21 mouse cellular contexts compared by ENCODE assay signal in genomic region chr9:21246342-21246741, GRCm38 (mm10). TPM values are rescaled to one million over a fixed set of nuclear protein-coding genes. Genes with fewer than 3 reads are reported as not detected.
A peak's percentile ranks its signal among the peaks of the same experiment; 100 is the strongest.
DNase-seq lines count a peak whose midpoint lies in the region; ATAC-seq and TF ChIP-seq lines count a peak whose summit lies in the region.
"Had no signal": no experiment of that assay in that cellular context is flagged by ENCODE, and none has a peak within 500 bp of the region (broad histone marks: within the 10 kb centered on the region; RNA-seq: fewer than 3 reads in every experiment).

No protein-coding gene starts in this region.

- TF ChIP-seq CTCF in MEL (IDR thresholded peaks at IDR 0.05 in 2 of 3, conservative IDR thresholded peaks at IDR 0.05 in 1 of 3; ENCODE audit: control insufficient read depth in 1 of 3, insufficient read depth in 1 of 3, low read depth in 2 of 3, low read length in 3 of 3, poor library complexity in 1 of 3, severe bottlenecking in 1 of 3) = no peak
- TF ChIP-seq CTCF in kidney, adult 2 months (conservative IDR thresholded peaks at IDR 0.05; ENCODE audit: insufficient read depth, insufficient read length, low read depth, low read length) = no peak

- H3K4me1 ChIP-seq in MEL (ENCODE audit: control insufficient read depth in 1 of 2, insufficient read depth in 2 of 2, low read length in 2 of 2) = peaks cover 12 to 17% of the 10 kb centered on the region in 2 experiments
- no peaks in the 10 kb centered on the region; the same call in 1 of the 2 replicates for H3K4me1 ChIP-seq in kidney, adult 2 months (ENCODE audit: control insufficient read depth, insufficient read depth, low read length)

- no peak overlapping the region for H3K4me3 ChIP-seq in MEL (ENCODE audit: control insufficient read depth in 1 of 2, insufficient read depth in 1 of 2, low read depth in 2 of 2, low read length in 2 of 2)
- H3K4me3 ChIP-seq in kidney, adult 2 months (ENCODE audit: insufficient read depth, low read depth, low read length) = no peak overlapping the region
- H3K4me3 ChIP-seq: forebrain, embryonic 10.5 days; forebrain, embryonic 13.5 days; hindbrain, embryonic 12.5 days; hindbrain, embryonic 15.5 days had no signal

- DNase-seq in 416B (ENCODE audit: low read depth) (peak; percentile 24), MEL (ENCODE audit: low read depth, low spot score) (no peak)
- DNase-seq in urinary bladder, postnatal 36 days (ENCODE audit: low spot score in 2 of 2) = no peak
- DNase-seq in kidney, adult 2 months = no peak
- DNase-seq in thymus, postnatal 25 days = no peak
- DNase-seq: adrenal gland, postnatal 10 days; adrenal gland, postnatal 36 days; cerebellum, adult 18-20 months; cerebellum, adult 9-10 months; cerebellum, postnatal 14 days; gastrocnemius, postnatal 10 days; gastrocnemius, postnatal 36 days; heart, adult 11 months had no signal

- TF ChIP-seq EP300 in MEL (IDR thresholded peaks at IDR 0.05; ENCODE audit: low read depth in 1 of 2, low read length in 2 of 2) = no peak

- peak; percentile 41 for ATAC-seq in megakaryocyte progenitor cell, adult 5-6 weeks (replicated peaks; ENCODE audit: poor library complexity)
- ATAC-seq: CD4-positive, CD25-positive, alpha-beta regulatory T cell, adult 4 months; forebrain, embryonic 13.5 days; forebrain, embryonic 16.5 days; Patski had no signal

- no peaks in the 10 kb centered on the region; a peak in 1 of 4 replicates for H3K27me3 ChIP-seq in MEL (ENCODE audit: control insufficient read depth in 1 of 2, insufficient read depth in 2 of 2, low read length in 2 of 2)
- peaks cover 5% of the 10 kb centered on the region for H3K27me3 ChIP-seq in kidney, adult 2 months (replicated peaks; ENCODE audit: control insufficient read depth, insufficient read depth, low read length)

- H3K9ac ChIP-seq in MEL (ENCODE audit: control insufficient read depth, low read depth, low read length, poor library complexity, severe bottlenecking) = no peak overlapping the region
- H3K9ac ChIP-seq: forebrain, embryonic 13.5 days; hindbrain, embryonic 12.5 days; hindbrain, embryonic 15.5 days had no signal

- H3K36me3 ChIP-seq in MEL (ENCODE audit: control insufficient read depth in 1 of 2, insufficient read depth in 2 of 2, low read length in 2 of 2) = peaks cover 0 to 7% of the 10 kb centered on the region in 2 experiments; a peak in 2 of 4 replicates
- H3K36me3 ChIP-seq in kidney, adult 2 months (ENCODE audit: control insufficient read depth, insufficient read depth, low read length) = no peaks in the 10 kb centered on the region
- H3K36me3 ChIP-seq: forebrain, embryonic 10.5 days; hindbrain, embryonic 12.5 days; hindbrain, embryonic 15.5 days had no signal

- H3K27ac ChIP-seq in MEL (ENCODE audit: control insufficient read depth, low read depth, low read length) = no peak overlapping the region
- H3K27ac ChIP-seq in kidney, adult 2 months (ENCODE audit: insufficient read depth, low read depth, low read length) = no peak overlapping the region
- H3K27ac ChIP-seq: forebrain, embryonic 10.5 days; forebrain, embryonic 13.5 days; hindbrain, embryonic 12.5 days; hindbrain, embryonic 15.5 days had no signal

- no peak for TF ChIP-seq POLR2A in MEL (IDR thresholded peaks at IDR 0.05; ENCODE audit: control insufficient read depth in 1 of 2, insufficient read depth in 1 of 2, low read depth in 1 of 2, low read length in 2 of 2, poor library complexity in 1 of 2)
- TF ChIP-seq POLR2A in kidney, adult 2 months (IDR thresholded peaks at IDR 0.05; ENCODE audit: low read depth, low read length) = no peak

- no peaks in the 10 kb centered on the region for H3K9me3 ChIP-seq in MEL (replicated peaks; ENCODE audit: insufficient read depth, low read length)
- H3K9me3 ChIP-seq: forebrain, embryonic 13.5 days; hindbrain, embryonic 12.5 days; hindbrain, embryonic 15.5 days had no signal

- no peaks in the 10 kb centered on the region for H3K79me2 ChIP-seq in MEL (ENCODE audit: control insufficient read depth, insufficient read depth, low read length, poor library complexity)

- TF ChIP-seq RAD21 in MEL (IDR thresholded peaks at IDR 0.05; ENCODE audit: low read depth, low read length) = no peak

- WGBS in kidney, adult 2 months = 100% methylated on average over 1 of the region's 1 CpGs

TF ChIP-seq in MEL, 35 proteins besides CTCF, POLR2A, EP300 and RAD21:
- TF ChIP-seq ZNF384 (IDR thresholded peaks at IDR 0.05; ENCODE audit: low read depth, low read length) (peak; percentile 81), CHD2 (IDR thresholded peaks at IDR 0.05; ENCODE audit: low read length) (no peak)
TF ChIP-seq in MEL: peak in this region for 1.

RNA-seq across cellular contexts. Expression of gene S1pr5, which starts 1.9 kb away (rescaled TPM):
- 0.04 TPM in 1 of 2 replicates, not detected in the other for total RNA-seq in MEL (2012; rRNA removed)
- polyA plus RNA-seq in MEL (2012; ENCODE audit: insufficient read depth in 1 of 2, insufficient read length in 2 of 2, low read depth in 1 of 2, low replicate concordance in 2 of 2, missing spikeins in 1 of 2) = under 1 TPM in 1 of 2 experiments, not detected in 1; 0.08 TPM
- total RNA-seq in megakaryocyte progenitor cell, adult 5-6 weeks (2015) = 0.10 TPM in 1 of 2 replicates, not detected in the other
- total RNA-seq in megakaryocyte progenitor cell, adult 5-6 weeks (2017) = 0.29 TPM in 1 of 2 replicates, not detected in the other
- polyA plus RNA-seq in kidney, adult 2 months (2012; rRNA removed) = 0.38 and 0.39 TPM in 2 replicates
- polyA plus RNA-seq: Patski had no signal

RNA-seq across cellular contexts. Expression of gene Keap1, which starts 7.2 kb away (rescaled TPM):
- total RNA-seq in MEL (2012; rRNA removed) = 168 and 174 TPM in 2 replicates
- 100 to 1,000 TPM in 1 of 2 experiments, 10 to 100 TPM in 1; 67.5 to 171 TPM for polyA plus RNA-seq in MEL (2012; ENCODE audit: insufficient read depth in 1 of 2, insufficient read length in 2 of 2, low read depth in 1 of 2, low replicate concordance in 2 of 2, missing spikeins in 1 of 2)
- 17.2 and 18.3 TPM in 2 replicates for total RNA-seq in megakaryocyte progenitor cell, adult 5-6 weeks (2015)
- 35.3 and 38.4 TPM in 2 replicates for total RNA-seq in megakaryocyte progenitor cell, adult 5-6 weeks (2017)
- 42.8 and 52.4 TPM in 2 replicates for polyA plus RNA-seq in kidney, adult 2 months (2012; rRNA removed)

RNA-seq across cellular contexts. Expression of gene Atg4d, which starts 18.8 kb away (rescaled TPM):
- total RNA-seq in MEL (2012; rRNA removed) = 76.4 and 83.9 TPM in 2 replicates
- 10 to 100 TPM in 1 of 2 experiments, not detected in 1; 99.7 TPM for polyA plus RNA-seq in MEL (2012; ENCODE audit: insufficient read depth in 1 of 2, insufficient read length in 2 of 2, low read depth in 1 of 2, low replicate concordance in 2 of 2, missing spikeins in 1 of 2)
- total RNA-seq in megakaryocyte progenitor cell, adult 5-6 weeks (2015) = 3.9 and 5.0 TPM in 2 replicates
- total RNA-seq in megakaryocyte progenitor cell, adult 5-6 weeks (2017) = 6.1 and 7.0 TPM in 2 replicates
- 67.0 and 71.9 TPM in 2 replicates for polyA plus RNA-seq in kidney, adult 2 months (2012; rRNA removed)

RNA-seq across cellular contexts. Expression of gene Kri1, which starts 41.4 kb away (rescaled TPM):
- 175 and 199 TPM in 2 replicates for total RNA-seq in MEL (2012; rRNA removed)
- polyA plus RNA-seq in MEL (2012; ENCODE audit: insufficient read depth in 1 of 2, insufficient read length in 2 of 2, low read depth in 1 of 2, low replicate concordance in 2 of 2, missing spikeins in 1 of 2) = 100 to 1,000 TPM in 1 of 2 experiments, 10 to 100 TPM in 1; 76.1 to 233 TPM
- total RNA-seq in megakaryocyte progenitor cell, adult 5-6 weeks (2015) = 33.8 and 38.8 TPM in 2 replicates
- total RNA-seq in megakaryocyte progenitor cell, adult 5-6 weeks (2017) = 83.1 and 87.6 TPM in 2 replicates
- polyA plus RNA-seq in kidney, adult 2 months (2012; rRNA removed) = 14.2 and 15.9 TPM in 2 replicates

RNA-seq across cellular contexts. Expression of gene Cdkn2d, which starts 44.9 kb away (rescaled TPM):
- total RNA-seq in MEL (2012; rRNA removed) = 40.1 and 55.2 TPM in 2 replicates
- polyA plus RNA-seq in MEL (2012; ENCODE audit: insufficient read depth in 1 of 2, insufficient read length in 2 of 2, low read depth in 1 of 2, low replicate concordance in 2 of 2, missing spikeins in 1 of 2) = 10 to 100 TPM in 1 of 2 experiments, not detected in 1; 67.9 TPM
- total RNA-seq in megakaryocyte progenitor cell, adult 5-6 weeks (2015) = 24.1 and 24.3 TPM in 2 replicates
- 11.2 and 16.1 TPM in 2 replicates for total RNA-seq in megakaryocyte progenitor cell, adult 5-6 weeks (2017)
- polyA plus RNA-seq in kidney, adult 2 months (2012; rRNA removed) = 20.2 and 24.1 TPM in 2 replicates
